Comparison of ENCODE assay signal across 20 mouse cellular contexts in the genomic region with DNA sequence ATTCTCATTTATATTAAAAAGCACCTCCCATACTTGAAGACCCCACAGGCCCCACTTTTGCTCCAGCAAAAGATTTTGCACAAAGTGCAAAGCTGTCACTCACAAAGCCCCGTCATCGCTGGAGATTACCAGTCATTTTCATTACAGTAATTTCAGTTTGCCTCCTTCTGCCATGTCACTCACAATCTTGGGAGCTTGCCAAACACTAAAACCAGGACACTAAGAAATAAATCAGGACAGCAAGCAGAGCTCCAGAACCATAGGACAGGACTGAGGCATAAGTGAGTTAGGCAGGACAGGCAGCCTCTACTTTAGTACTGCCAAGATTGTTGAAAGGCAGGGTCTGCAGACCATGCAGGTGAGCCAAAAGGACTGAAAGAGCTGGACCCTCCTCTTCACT.
DNase-seq lines count a peak whose midpoint lies in the region; ATAC-seq and TF ChIP-seq lines count a peak whose summit lies in the region.
"Had no signal": no experiment of that assay in that cellular context is flagged by ENCODE, and none has a peak within 500 bp of the region (broad histone marks: within the 10 kb centered on the region; RNA-seq: fewer than 3 reads in every experiment).

No protein-coding gene starts in this region.

- no peaks in the 10 kb centered on the region for H3K36me3 ChIP-seq in hindbrain, postnatal 0 days (ENCODE audit: insufficient read depth, low read length)
- H3K36me3 ChIP-seq in hindbrain, embryonic 11.5 days (ENCODE audit: control insufficient read depth, insufficient read depth, low read length) = no peaks in the 10 kb centered on the region
- H3K36me3 ChIP-seq: hindbrain, embryonic 15.5 days; limb, embryonic 12.5 days; midbrain, embryonic 12.5 days had no signal

- 39% methylated on average over 2 of the region's 2 CpGs for WGBS in hindbrain, postnatal 0 days
- 82% methylated on average over 2 of the region's 2 CpGs for WGBS in hindbrain, embryonic 11.5 days

- no peak overlapping the region for H3K4me3 ChIP-seq in hindbrain, postnatal 0 days (ENCODE audit: low read length)
- H3K4me3 ChIP-seq in hindbrain, embryonic 11.5 days (ENCODE audit: low read depth, low read length) = no peak overlapping the region
- H3K4me3 ChIP-seq: erythroblast, embryonic 14.5 days; gastrocnemius, adult 2 months; heart, adult 2 months; hindbrain, embryonic 15.5 days; limb, embryonic 12.5 days; midbrain, embryonic 12.5 days had no signal

- no peak for DNase-seq in cerebellum, adult 11 months
- peak; percentile 42 for DNase-seq in hindbrain, postnatal 0 days (ENCODE audit: low spot score)
- DNase-seq in hindbrain, embryonic 11.5 days (ENCODE audit: low spot score) = no peak
- peak; percentile 17 for DNase-seq in adrenal gland, postnatal 10 days
- DNase-seq in cerebellum, adult 9-11 months = peak; percentile 12
- DNase-seq in spleen, postnatal 14 days (ENCODE audit: low spot score in 2 of 2) = no peak
- no peak for DNase-seq in thymus, postnatal 10 days (ENCODE audit: low spot score in 2 of 2)
- DNase-seq: gastrocnemius, adult 2 months; heart, adult 2 months; kidney, adult 18-20 months; lung, postnatal 14 days; right cerebral cortex, postnatal 4 days; thymus, adult 18-20 months had no signal

- H3K9ac ChIP-seq in hindbrain, postnatal 0 days (replicated peaks; ENCODE audit: low read length) = no peak overlapping the region
- H3K9ac ChIP-seq in hindbrain, embryonic 11.5 days (ENCODE audit: low read depth, low read length) = no peak overlapping the region
- H3K9ac ChIP-seq: hindbrain, embryonic 15.5 days; limb, embryonic 12.5 days; liver, embryonic 14.5 days; midbrain, embryonic 12.5 days had no signal

- H3K4me1 ChIP-seq in hindbrain, postnatal 0 days (ENCODE audit: insufficient read depth, low read length) = no peaks in the 10 kb centered on the region
- H3K4me1 ChIP-seq in hindbrain, embryonic 11.5 days (replicated peaks; ENCODE audit: control insufficient read depth, insufficient read depth, low read length) = no peaks in the 10 kb centered on the region
- H3K4me1 ChIP-seq: hindbrain, embryonic 15.5 days; limb, embryonic 12.5 days; midbrain, embryonic 12.5 days had no signal

- H3K27ac ChIP-seq in hindbrain, postnatal 0 days = no peak overlapping the region
- no peak overlapping the region for H3K27ac ChIP-seq in hindbrain, embryonic 11.5 days (ENCODE audit: low read depth, low read length)
- H3K27ac ChIP-seq: gastrocnemius, adult 2 months; heart, adult 2 months; hindbrain, embryonic 15.5 days; limb, embryonic 12.5 days; liver, embryonic 14.5 days; midbrain, embryonic 12.5 days had no signal

- H3K9me3 ChIP-seq in hindbrain, postnatal 0 days (ENCODE audit: low read length) = no peaks in the 10 kb centered on the region
- H3K9me3 ChIP-seq in hindbrain, embryonic 11.5 days (ENCODE audit: control insufficient read depth, low read length) = no peaks in the 10 kb centered on the region
- H3K9me3 ChIP-seq: hindbrain, embryonic 15.5 days; limb, embryonic 12.5 days; midbrain, embryonic 12.5 days had no signal

- TF ChIP-seq CTCF in hindbrain, postnatal 0 days (IDR thresholded peaks at IDR 0.05; ENCODE audit: low read depth) = no peak

- H3K4me2 ChIP-seq in hindbrain, postnatal 0 days (ENCODE audit: low read depth, low read length) = no peak overlapping the region
- H3K4me2 ChIP-seq in hindbrain, embryonic 11.5 days (replicated peaks; ENCODE audit: low read depth, low read length) = no peak overlapping the region
- H3K4me2 ChIP-seq: hindbrain, embryonic 15.5 days; limb, embryonic 12.5 days; midbrain, embryonic 12.5 days had no signal

- peak; percentile 66; the same call in 1 of the 2 replicates for ATAC-seq in cerebellum, adult (ENCODE audit: insufficient number of reproducible peaks, low FRiP score, low TSS enrichment)
- ATAC-seq in hindbrain, postnatal 0 days = no peak
- ATAC-seq in hindbrain, embryonic 11.5 days (ENCODE audit: low FRiP score) = no peak
- ATAC-seq: Patski had no signal

- no peaks in the 10 kb centered on the region for H3K27me3 ChIP-seq in hindbrain, postnatal 0 days (ENCODE audit: insufficient read depth, low read length)
- H3K27me3 ChIP-seq in hindbrain, embryonic 11.5 days (ENCODE audit: control insufficient read depth, insufficient read depth, low read length) = no peaks in the 10 kb centered on the region
- H3K27me3 ChIP-seq: hindbrain, embryonic 15.5 days; limb, embryonic 12.5 days; midbrain, embryonic 12.5 days; Patski had no signal

Comparison
In these comparisons a context has a peak if more than half of its experiments do, and no peak if none do; other contexts are left out.
1. DNase-seq: peak in hindbrain, postnatal 0 days (single experiment), adrenal gland, postnatal 10 days (single experiment) and cerebellum, adult 9-11 months (single experiment); none in cerebellum, adult 11 months (single experiment), hindbrain, embryonic 11.5 days (single experiment), spleen, postnatal 14 days (0 of 2) and thymus, postnatal 10 days (0 of 2).